Mouse (Mus musculus) lung, postnatal 0 days (tissue): ENCODE measurements around the gene Zscan20.
"Not testable (repeated sequence)": the region's sequence is repeated elsewhere in the genome, so short reads cannot be mapped to it uniquely, and the experiment has no call there.

Experiments
- CTCF ChIP-seq: IDR thresholded peaks from 2 replicates; pipeline ENCODE4 v1.5.1; 2016; ENCODE audit warnings: antibody characterized with exemption, mild to moderate bottlenecking
- EP300 ChIP-seq: IDR thresholded peaks from 2 replicates; pipeline ENCODE4 v1.6.1; 2016; ENCODE audit warnings: antibody characterized with exemption, mild to moderate bottlenecking, control low read depth

- TF ChIP-seq CTCF, EP300: not testable (repeated sequence)
These were observed 65.9 kb downstream of the Zscan20 start for GRCm38 (mm10) chr4:128543956-128544486.
